Mouse (Mus musculus): Measurements from ENCODE around the gene Fignl2. TPM values are rescaled to one million over a fixed set of nuclear protein-coding genes. Genes with fewer than 3 reads are reported as not detected.
A peak's percentile ranks its signal among the peaks of the same experiment; 100 is the strongest.

Gene Fignl2
- total RNA-seq, 2 experiments from 2014 or later = 0.54 to 0.74 TPM

- DNase-seq = no peak
Observed at GRCm38 (mm10) chr15:101094979-101095378, 16.6 kb upstream of the Fignl2 start.

DNA sequence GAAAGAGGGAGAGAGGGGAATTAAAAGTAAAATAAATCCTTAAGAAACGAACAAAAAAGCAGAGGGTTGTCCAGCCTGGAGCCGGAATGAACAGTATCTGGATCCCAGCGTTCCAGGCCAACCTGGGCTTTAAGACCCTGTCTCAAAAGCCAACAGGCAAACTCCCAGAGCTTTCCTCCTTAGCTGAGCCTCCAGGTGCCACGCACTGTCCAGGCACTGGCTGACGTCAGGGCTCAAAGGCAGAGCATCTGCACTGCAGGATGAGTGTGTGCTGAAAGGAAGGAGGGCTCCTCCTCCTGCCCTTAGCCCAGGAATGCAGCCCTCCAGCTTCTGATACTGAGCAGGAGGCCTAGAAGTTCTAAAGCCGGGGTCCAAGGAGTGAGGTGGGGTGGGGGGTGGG lies 15.6 kb upstream of the Fignl2 start:
- intact Hi-C loops (cut with DNase I) = no loop called here
- no peak for DNase-seq

More at GRCm38 (mm10) chr15:101094979-101095378, 16.6 kb upstream of the Fignl2 start:
- intact Hi-C loops (cut with DNase I) = no loop called here

GRCm38 (mm10) chr15:101092829-101093648 lies 14.7 kb upstream of the Fignl2 start:
- peak in 1 of 2 experiments; percentile 40 for DNase-seq
- intact Hi-C loops (cut with DNase I) = no loop called here

DNA sequence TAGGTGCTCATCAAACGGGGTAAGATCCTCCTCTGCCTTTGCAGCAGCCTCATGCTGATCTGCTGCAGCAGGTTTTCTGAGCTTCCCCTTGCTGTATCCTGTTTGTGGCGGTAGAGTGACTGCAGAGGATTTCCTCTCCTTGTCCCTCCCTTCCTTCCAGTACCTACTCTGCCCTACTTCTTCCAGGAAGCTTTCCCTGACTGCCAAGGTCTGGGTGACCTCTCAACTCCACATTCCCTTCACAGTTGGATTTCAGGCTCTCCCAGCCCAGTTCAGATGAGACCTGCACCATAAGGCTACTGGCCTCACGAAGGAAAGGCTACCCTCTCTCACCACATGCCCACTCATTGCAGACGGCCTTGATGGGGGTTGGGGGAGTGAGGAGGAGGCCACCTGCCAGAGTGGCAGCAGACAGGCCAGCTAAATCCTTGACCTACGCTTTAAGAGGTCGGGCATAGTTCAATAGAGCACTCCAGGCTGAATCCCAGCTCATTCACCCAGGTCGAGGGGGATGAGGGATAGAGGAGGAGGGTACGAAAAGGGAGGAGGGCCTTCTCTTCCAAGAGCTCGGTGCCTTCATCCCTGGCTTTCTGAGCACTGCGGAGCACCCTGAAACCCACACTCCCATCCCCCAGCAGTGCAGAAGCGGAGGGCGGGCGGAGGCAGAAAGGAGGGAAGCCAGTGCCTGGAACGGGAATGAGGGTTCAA lies 13.9 kb upstream of the Fignl2 start:
- intact Hi-C loops (cut with DNase I) = no loop called here
- no peak for DNase-seq

GRCm38 (mm10) chr15:101091551-101091950 lies 13.2 kb upstream of the Fignl2 start:
- intact Hi-C loops (cut with DNase I) = no loop called here

DNA sequence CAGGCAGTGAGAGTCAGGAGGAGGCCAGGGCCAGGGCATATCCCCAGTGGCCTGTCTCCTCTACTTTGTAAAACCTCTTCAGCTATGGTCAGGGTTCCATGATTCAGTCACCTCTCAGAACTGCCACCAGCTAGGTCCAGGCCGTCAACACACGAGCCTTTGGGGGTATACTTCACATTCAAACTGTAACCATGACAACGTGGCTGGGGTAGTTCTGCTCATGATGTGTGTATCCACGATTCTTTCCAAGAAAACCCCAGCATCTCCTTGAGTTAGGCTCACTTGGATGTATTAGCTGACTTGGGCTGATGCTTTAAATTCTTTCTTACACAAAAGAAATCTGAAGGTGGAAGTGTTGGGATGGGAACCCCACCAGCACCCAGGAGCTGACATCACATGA lies 9.9 kb upstream of the Fignl2 start:
- intact Hi-C loops (cut with DNase I) = no loop called here

More at GRCm38 (mm10) chr15:101091551-101091950, 13.2 kb upstream of the Fignl2 start:
- no peak for DNase-seq

GRCm38 (mm10) chr15:101086956-101087355 lies 8.6 kb upstream of the Fignl2 start:
- intact Hi-C loops (cut with DNase I) = no loop called here
- peak; percentile 48 to 53 for DNase-seq

More for the DNA sequence above, 9.9 kb upstream of the Fignl2 start:
- DNase-seq = no peak

GRCm38 (mm10) chr15:101086451-101086850 lies 8.1 kb upstream of the Fignl2 start:
- DNase-seq = no peak
- intact Hi-C loops (cut with DNase I) = no loop called here

GRCm38 (mm10) chr15:101084499-101084898 lies 6.1 kb upstream of the Fignl2 start:
- DNase-seq = no peak
- intact Hi-C loops (cut with DNase I) = no loop called here

DNA sequence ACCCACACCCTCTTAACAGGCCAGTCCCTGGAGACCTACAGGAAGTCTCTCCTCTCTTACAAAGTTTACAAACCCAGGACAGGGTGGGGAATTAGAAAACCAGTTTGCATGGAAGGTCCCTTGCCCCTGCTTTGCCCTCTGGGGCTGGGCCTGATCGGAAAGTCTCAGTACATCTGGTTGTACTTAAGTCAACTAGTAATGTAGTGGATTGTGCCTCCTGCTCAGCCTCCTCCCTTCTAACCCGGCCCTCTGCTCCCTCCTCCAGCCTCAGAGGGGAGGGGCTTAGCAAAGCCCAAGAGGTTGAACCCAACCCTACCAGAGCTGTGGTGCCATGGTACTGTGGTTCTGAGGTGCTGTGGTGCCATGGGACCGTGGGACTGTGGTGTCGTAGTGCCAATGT lies 3.9 kb upstream of the Fignl2 start:
- no peak for DNase-seq
- intact Hi-C loops (cut with DNase I) = no loop called here

- intact Hi-C loops (cut with DNase I) = no loop called here
- no peak for DNase-seq
Observed at GRCm38 (mm10) chr15:101081035-101081548, 2.7 kb upstream of the Fignl2 start.

DNA sequence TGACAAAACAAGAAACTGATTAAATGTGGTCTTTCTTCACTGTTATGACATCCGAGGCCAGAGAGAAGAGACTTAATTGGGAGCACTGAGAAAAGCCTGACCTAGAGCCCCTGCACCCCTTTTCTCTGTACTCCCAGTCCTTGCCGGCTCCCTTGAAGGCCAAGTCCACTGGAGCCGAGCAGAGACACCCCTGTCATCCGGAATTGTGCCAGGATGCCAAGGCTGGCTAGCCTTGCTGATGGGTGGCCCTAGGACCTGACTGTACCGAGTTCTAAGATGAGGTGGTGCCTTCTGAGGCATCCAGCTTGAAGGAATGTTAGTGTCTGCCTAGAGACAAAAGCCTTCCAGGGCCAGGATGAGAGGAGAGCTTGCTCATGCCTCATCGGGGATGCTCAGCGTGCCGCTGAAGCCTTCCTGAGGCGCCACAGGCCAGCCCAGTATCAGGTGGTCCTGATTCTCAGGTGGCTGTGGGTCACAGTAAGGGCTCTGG lies 1.7 kb upstream of the Fignl2 start:
- DNase-seq = no peak
- intact Hi-C loops (cut with DNase I) = no loop called here

DNA sequence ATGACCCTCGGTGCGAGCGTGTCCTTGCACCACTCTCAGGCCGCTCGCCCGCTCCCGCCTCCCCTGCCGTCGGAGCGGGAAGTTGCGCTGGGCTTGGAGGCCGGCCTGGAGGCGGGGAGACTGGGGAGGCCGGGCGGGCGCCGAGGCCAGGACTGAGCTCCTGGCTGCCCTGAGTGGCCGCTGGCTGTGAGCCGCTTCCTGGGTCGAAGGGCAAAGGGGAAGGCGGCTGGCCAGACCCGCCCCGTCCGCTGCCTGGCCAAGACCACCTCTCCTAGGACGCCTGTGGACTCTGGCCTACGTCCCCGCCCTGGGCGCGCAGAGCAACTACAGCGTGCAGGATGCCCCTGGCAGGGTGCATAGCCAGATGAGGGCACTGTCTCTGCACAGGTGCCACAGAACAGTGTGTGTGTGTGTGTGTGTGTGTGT lies 377 bp upstream of the Fignl2 start:
- peak; percentile 86 to 88 for DNase-seq
- intact Hi-C loops (cut with DNase I) = no loop called here

GRCm38 (mm10) chr15:101077001-101077812 lies 1.2 kb downstream of the Fignl2 start:
- intact Hi-C loops (cut with DNase I) = no loop called here
- DNase-seq = no peak

GRCm38 (mm10) chr15:101076071-101077000 lies 2.0 kb downstream of the Fignl2 start:
- intact Hi-C loops (cut with DNase I) = no loop called here
- no peak for DNase-seq

DNA sequence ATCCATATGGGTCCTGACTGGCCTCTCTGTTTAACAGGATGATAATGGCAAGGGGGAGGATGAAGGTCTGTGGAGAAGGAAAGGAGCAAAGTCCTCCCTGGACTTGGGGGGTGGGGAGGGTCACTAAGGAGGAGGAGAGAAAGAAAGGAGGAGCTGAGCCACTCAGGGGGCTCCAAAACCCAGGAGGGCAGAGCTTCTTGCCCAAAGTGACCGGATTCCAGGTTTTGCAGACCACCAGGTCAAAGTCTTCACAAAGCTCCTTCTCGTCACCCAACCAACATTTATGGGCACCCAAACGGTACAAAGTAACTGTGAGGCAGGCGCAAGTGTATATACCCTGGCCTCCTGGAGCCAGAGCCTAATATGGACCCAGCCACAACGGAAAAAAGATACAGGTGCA lies 2.7 kb downstream of the Fignl2 start:
- no peak for DNase-seq
- intact Hi-C loops (cut with DNase I) = no loop called here

- intact Hi-C loops (cut with DNase I) = no loop called here
- DNase-seq = no peak
Observed at GRCm38 (mm10) chr15:101075150-101075549, 3.2 kb downstream of the Fignl2 start.

DNA sequence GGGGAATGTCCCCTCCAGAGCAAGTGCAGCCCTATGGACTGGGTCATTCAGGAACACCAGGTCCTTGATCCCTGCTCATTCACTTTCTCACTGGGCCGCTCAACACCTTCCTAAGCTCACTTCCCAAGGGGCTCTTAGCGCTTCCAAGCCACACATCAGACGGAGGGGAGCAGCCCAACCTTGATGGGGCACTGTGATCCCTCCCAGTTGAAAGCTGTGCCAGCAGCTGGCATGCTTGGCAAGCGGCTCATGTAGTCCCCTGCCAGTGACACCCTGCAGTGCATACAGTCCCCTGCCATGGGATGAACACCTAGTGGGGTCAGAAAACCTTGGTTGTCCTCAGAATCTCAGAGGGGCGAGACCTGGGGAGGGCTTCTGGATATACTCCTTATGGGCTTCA lies 4.3 kb downstream of the Fignl2 start:
- DNase-seq = no peak
- intact Hi-C loops (cut with DNase I) = no loop called here

- intact Hi-C loops (cut with DNase I) = no loop called here
- no peak for DNase-seq
Observed at GRCm38 (mm10) chr15:101072736-101073135, 5.6 kb downstream of the Fignl2 start.

Measured in gastrocnemius, postnatal 36 days (tissue).